Mouse (Mus musculus): Measurements from ENCODE around the gene Mnx1. TPM values are rescaled to one million over a fixed set of nuclear protein-coding genes. Genes with fewer than 3 reads are reported as not detected.
A peak's percentile ranks its signal among the peaks of the same experiment; 100 is the strongest.
"Not testable (repeated sequence)": the region's sequence is repeated elsewhere in the genome, so short reads cannot be mapped to it uniquely, and the experiment has no call there.

Mnx1 gene
- polyA plus RNA-seq, 1 experiment, result not detected

DNA sequence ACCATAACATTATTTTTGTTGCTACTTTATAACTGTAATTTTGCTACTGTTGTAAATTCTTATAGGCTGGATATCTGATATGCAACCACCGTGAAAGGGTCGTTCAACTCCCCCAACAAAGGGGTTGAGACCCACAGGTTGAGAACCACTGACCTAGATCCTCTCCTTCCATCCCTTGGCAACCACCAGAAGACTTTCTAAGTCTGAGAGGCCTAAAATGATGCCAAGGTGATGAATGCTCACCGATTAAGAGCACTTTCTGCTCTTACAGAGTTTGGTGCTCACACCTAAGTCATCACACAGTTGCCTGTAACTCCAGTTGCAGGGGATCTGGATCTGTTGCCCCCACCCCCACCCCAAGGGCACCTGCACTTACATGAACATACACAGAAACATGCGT is 8.8 kb downstream of the Mnx1 start:
- no peak for DNase-seq (ENCODE audit: low read depth)

DNA sequence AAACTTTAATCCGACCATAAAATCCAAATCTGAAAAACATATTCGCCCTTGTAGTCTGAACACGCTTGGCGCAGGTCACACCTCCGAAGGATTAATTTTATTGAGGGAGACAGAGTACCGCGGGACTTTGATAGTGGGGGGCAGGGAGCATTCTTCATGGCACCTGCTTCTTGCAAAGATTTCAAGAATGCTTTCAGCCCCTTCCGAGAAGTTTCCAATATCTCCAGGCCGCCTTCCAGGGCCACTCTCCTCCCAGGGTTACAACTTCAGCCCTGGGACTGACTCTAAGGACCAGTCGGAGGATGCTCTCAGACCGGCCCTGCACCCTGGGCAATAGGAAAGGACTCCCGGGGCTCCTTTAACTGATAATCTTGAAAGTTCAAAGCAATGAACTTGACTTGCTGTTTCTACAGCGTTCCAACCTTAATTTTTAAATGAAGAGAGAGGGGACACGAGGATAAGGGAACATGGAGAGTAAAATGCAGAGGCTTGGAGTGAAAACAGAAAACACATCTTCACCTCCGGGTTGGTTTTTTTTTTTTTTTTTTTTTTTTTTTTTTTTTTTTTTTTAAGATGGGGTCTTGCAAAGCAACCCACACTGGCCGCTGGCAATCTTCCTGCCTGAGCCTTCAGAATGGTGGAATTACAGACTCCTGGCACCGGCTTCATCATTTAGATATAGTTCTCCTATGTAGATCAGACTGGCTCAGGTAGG is 9.8 kb downstream of the Mnx1 start:
- no peak for DNase-seq (ENCODE audit: low read depth)

DNA sequence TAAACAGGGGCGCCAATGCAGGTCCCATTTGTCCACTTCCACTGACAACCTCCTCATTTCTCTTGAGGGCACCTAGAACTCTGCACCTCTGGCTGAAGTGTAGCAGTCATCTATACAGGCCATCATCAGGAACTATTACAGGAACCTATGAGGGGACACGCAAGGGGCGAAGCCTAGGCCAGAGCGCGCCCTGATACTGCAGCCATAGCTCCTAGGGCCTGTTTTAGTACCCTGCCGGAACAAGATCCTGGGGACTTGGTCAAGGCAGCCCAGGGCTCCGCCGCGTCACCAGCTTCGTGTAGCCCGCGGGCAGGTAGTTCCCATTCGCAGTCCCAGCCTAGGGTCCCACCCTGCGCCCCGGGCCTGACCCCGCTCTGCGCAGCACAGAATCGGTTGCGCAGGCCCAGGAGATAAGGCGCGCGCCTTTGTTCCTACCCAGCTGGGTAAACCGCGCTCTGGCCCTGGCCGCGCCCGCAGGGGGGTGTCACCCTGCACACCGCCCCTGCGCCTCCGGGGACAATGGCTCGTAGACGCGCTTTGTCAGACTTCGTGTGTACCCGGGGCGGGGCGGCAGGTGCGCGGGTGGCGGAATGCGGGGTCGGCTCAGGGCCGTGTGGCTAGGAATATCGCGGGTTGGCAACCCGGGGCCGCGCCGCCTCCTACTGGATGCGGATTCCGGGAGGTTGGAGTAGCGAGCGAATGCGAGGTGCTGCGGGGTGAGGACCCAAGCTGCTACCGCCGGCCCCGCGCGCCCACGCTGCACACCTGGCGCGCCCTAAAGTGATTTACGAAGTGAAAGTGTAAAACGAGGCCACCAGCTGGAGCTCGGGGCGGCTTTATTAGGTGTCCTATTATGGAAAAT is 10.6 kb downstream of the Mnx1 start:
- no peak for DNase-seq (ENCODE audit: low read depth)

DNA sequence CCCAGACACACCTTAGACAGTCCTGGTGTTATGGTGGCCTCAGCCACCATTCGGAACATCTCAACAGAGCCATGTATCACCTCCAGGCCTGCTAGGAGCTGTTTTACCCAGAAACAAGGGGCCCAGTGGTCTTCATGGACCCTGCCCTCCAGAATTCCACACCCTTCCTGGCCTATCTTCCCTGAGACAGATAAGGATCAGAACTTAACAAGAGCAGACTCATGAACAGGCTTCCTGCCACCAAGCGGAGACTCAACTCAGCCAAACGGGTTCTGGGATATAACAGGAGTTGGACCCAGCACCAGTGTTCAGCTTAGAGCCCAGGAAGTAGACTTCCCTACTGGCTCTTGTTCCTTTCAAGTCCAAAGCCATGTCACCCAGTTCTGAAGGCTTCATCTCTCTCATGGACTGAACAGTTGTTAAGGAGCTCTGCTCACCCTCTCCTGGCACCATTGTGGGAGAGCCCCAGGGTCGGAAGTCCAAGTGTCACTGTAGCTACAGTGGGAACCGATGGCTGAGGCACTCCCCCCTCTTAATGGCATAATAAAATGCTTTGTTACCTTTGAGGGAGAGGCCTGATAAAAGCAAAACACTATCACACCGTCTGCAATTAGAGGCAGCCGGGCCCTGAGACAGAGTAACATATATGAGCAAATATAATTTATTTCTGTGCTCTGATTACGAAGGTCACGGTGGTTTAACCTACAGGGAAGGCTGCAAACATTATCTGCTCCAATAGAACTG is 15.2 kb downstream of the Mnx1 start:
- no peak for DNase-seq (ENCODE audit: low read depth)

DNA sequence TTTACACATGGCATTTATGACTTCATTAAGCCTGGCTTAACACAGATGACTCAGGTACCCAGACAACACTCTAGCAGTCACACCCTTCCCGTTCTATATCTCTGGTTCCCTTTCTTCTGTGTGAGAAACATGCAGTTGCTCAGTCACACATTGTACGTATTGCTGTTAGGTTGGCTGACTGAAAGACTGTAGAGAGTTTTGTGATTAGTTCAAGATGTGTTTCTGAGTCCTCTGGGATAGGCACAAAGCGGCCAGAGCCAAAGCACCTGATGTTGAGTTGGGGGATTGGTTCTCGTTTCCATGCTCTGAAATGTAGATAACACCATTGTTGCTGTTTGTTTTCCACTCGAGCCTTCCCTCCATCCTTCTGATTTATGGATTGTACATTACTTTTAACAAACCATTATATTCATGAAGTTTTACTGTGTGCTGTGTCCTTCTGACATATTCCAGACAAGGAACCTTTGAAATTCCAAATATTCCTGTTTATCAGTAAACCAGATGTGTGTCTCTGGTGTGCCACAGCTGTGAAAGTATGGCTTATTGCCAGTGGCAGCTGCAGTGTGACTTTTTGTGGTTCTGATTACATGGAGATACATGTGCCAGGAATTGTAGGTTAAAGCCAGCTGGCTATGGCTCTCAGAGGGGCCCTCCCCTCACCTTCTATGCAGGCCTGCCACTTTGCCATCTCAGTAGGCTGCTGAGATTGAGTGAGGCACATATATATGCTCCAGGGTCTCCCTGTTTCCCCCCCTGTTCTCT is 21.2 kb downstream of the Mnx1 start:
- no peak for DNase-seq (ENCODE audit: low read depth)

DNA sequence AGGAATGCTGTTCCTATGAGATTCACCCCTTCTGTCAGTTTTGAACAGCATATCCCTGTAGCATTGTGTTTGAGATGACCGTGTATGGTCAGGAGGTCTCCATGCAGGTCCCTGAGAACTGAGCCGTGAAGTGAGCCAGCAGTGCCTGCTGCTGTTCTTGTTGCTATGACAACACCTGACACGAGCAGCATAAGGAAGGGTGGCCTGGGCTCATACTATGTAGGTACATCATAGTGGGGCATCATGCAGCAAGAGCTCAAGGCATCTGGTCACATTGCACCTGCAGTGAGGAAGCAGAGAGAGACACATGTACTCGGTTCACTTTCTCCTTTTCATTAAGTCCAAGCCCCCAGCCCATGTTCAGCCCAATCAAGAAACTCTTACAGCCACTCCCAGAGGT is 25.9 kb downstream of the Mnx1 start:
- DNase-seq (ENCODE audit: low read depth), result no peak

DNA sequence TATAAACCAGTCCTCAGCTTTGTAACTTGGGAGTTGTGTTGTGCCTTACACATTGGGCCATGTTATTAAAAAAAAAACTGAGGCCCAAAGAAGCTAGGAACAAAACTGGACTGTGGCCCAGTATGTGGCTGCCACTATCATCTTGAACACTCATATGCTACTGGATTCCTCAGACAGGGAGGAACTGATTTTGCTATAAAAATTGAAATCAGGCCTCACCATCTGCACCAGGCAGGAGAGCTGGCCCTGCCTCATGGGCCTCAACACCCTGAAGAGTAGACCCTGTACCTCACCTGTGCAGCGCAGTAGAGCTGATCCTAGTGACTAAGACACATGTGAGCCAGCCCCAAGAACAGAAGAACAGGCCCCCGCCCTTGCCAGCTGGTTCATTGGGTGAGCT is 33.0 kb downstream of the Mnx1 start:
- no peak for DNase-seq (ENCODE audit: low read depth)

DNA sequence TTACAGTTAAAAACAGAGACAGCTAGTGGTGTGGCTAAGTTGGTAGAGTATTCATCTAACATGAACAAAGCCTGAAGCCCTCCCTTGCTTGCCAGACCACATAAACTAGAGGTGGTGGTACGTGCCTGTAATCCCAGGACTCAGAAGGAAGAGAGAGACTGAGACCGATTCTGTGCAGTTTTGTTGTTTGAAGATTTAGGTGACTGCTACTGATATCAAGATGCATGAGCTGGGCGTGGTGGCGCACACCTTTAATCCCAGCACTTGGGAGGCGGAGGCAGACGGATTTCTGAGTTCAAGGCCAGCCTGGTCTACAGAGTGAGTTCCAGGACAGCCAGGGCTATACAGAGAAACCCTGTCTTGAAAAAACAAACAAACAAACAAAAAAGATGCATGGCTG is 41.5 kb downstream of the Mnx1 start:
- not testable (repeated sequence) for DNase-seq (ENCODE audit: low read depth)

DNA sequence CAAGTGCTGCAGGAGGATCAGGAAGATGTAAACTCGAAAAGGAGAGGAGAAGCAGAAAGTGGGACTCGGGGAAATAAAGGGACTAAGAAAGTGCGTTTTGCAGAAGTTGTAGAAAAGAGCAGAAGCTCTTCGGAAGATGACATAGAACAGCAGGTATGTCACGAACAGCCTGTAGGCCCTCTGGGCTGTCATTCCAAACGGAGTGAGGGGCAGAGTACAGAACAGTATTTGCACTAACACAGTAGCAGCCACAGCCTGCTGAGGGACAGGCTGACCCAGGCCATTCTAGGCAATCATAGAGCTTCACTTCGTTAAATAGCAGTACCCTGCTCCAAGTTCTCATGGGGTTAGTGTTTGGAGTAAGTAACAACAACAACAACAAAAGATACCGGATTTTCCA is 42.8 kb downstream of the Mnx1 start:
- DNase-seq (ENCODE audit: low read depth), result no peak

DNA sequence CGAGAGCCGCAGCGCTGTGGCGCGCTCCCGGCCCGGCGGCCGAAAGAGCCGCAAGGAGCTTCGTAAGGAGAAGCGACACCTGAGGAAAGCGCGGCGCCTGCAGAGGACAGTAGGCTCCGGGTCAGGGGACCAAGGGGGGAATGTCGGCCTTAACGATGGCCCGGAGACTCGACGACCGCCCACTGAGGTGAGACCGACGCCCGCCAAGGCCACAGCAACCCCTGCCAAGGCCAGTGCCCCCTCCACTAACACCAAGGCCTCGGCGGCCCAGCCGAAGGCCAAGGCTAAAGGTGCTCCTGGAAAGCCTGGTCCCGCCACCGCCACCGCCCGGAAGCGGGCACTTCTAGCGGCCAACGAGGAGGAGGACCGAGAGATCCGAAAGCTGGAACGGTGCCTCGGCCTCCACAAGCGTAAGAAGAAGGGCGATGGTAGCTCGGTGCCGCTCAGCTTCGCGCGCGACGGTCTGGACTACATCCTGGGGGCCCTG is 43.4 kb downstream of the Mnx1 start:
- no peak for DNase-seq (ENCODE audit: low read depth)

DNA sequence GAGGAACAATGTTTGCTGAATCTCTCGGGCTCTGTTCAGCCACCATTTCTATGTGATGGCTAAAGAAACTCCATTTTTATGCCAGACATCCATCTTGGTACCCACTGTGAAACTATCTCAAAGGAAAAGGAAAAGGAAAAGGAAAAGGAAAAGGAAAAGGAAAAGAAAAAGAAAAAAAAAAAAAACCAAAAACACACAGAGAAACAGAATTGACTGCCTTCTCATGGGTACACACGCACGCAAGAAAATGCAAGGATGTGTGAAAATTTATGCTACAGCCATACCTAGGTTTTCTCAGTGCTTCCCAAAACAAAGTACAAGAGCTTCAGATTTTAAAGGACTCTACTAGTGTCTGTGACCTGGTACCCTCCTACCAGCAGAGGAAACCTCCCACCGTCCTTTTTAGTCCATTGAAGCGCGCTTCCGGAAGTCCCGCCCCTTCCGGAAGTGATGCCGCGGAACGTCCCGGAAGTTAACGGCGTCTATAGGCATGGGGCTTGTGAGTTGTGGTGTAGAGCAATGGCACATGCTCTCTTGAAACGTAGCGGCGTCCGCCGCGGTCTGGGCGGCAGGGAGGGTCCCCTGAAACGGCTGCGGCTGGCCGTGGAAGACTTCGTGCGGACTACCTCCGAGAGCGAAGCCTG is 43.9 kb downstream of the Mnx1 start, which contains the start of gene Nom1:
TSS of gene Nom1 (plus strand) at position 437 of the 644 bp plus-strand sequence.
- DNase-seq (ENCODE audit: low read depth), result peak; percentile 30

DNA sequence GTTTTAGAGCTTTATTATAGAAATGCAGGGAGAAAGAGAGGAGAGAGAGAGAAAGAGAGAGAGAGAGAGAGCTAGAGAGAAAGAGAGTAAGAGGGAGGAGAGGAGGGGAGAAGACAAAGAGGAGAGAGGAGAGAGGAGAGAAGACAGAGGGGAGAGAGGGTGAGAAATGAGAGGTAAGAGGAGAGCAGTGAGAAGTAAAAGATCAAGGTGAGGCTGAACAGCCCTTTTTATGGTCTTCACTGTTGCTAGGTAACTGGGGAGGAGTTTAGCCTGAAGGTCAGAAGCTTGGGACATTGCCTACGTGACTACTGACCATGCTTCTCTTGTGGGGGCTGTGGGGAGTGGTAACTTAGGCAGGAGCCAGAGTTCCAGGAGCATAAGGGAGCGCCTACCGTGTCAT is 54.9 kb downstream of the Mnx1 start:
- not testable (repeated sequence) for DNase-seq (ENCODE audit: low read depth)

Other genes starting within 250 kb of the Mnx1 start
- 5.6 and 7.8 TPM in 2 replicates for gene Lmbr1, start 100.1 kb downstream of the Mnx1 start, polyA plus RNA-seq (2012; rRNA removed)
- gene Nom1, start 43.8 kb downstream of the Mnx1 start, polyA plus RNA-seq (2012; rRNA removed), result 8.0 and 8.4 TPM in 2 replicates
- gene Ube3c, start 90.8 kb upstream of the Mnx1 start, polyA plus RNA-seq (2012; rRNA removed), result 16.0 and 16.8 TPM in 2 replicates

Measured in gonadal fat pad, adult 2 months (tissue).